Mouse (Mus musculus) urinary bladder, adult 18-20 months (tissue): ENCODE results near the gene Tmem150a.

Experiments
- DNase-seq, 2 experiments: peaks; one replicate each; pipeline ENCODE4 v3.0.0; 2022; ENCODE audit warnings: low spot score in 2 of 2, mixed read lengths in 2 of 2

Gene Tmem150a

GRCm38 (mm10) chr6:72373184-72373583 lies 17.9 kb downstream of the Tmem150a start:
- DNase-seq = no peak

DNA sequence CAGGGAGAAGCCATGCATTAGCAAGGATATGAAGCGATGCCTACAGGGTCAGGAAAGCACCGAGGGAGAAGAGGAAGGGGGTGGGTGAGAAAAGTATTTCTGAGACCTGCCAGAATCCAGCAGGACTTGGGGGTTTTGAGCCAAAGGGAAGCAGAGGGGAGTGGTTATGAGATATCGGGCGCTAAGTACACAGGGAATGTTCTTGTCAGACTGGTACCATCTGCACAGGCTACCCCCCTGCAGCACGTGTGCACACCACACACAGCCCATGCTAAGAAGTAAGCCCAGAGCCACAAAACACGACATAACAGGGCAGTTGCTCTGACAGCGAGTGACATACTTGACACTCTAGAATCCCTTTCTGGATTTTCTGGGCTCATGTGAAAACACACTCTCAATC lies 19.0 kb downstream of the Tmem150a start:
- no peak for DNase-seq

GRCm38 (mm10) chr6:72374820-72375563 lies 19.7 kb downstream of the Tmem150a start:
- DNase-seq = no peak

DNA sequence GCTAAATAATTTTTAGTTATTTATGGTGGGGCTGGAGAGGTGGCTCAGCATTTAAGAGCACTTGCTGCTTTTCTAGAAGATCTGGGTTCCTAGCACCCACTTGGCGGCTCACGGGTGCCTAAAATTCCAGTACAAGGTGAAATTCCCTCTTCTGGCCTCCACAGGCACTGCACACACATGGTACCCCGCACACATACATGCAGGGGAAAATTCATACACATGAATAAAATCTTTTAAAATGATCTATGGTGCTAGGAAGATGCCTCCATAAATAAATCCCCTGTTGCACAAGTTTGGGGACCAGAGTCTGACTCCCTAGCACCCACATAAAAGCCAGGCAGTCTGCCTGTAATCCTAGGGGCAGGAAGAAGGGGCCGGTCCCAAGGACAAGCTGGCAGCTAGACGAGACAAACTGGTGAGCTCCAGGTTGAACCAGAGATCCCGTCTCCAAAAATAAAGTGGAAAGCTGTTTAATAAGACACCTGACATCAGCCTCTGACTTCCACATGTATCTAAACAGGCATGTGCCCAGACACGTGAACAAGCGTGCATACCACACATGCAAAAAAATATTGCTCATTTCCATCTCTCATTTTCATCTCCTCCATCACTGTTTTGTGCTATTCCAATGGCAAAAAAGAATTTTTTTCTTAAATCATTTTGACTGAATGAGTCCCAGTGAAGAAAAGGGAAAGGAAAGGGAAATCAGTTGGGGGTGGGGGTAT lies 23.4 kb downstream of the Tmem150a start:
- no peak for DNase-seq

DNA sequence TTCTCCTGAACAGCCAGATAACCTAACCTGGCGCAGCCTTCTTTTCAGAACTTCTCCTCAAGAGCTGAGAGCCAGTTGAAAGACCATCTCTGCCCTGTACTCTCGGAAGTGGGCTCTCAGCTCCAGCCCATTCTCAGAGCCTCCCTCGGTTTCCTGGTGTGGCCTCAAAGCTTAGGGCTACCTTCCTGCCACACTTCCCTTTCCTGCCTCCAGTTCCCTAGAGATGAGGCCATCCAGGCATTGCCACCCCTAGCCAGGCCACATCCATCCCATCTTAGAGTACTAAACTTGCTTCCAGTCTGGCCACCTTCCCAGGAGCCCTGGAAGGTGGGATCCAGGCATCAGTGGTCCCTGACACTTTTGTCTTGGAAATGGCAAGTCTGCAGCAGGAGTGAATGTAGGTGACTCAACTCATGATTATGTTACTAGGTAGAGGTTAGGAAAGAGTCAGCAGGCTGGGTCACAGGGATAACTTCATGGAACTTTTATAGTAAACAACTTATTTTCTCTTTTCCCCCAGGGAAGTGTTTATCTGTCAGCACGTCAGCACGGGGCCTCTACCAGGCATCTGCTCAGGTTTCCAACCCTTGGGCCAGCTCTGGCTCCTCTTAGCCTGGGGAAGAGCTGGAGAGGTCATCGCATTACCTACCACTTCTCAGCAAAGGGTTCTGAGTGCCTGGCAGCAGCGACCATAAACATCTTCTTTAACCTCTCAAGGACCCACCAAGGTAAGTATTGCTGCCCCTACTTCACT lies 24.3 kb downstream of the Tmem150a start:
- no peak for DNase-seq

DNA sequence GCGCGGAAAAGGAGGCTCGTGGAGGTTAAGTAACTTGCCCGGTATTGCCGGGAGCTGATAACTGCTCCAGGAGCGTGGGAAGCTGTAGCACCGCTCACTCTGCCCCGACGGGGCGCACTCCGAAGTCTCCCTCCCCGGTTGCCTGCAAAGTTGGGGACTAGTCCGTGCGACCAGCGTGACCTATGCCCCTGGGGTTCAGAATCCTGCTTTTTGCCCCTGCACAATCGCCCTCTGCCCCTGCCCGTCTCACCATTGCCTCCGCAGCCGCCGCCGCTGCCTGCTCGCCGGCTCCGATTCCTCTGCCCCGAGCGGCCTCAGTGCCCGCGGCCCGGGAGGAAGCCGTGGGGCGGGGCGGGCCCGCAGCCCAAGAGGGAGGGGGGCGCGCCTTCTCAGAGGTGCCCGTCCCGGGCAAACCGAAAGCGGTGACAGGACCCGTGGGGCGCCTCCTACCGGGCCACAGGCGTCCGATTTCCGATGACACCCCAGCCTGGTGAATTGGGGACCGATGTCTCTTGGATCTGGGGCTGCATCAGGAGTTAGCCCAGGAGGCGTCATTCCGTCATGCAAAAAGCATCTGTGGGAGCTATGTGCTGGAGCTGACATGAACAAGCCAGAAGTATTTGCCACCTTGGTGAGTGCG lies 25.0 kb downstream of the Tmem150a start, which contains the start of gene Vamp5:
Vamp5 (minus strand) TSS at position 338 of the 640 bp plus-strand sequence.
- DNase-seq = peak; percentile 86

GRCm38 (mm10) chr6:72382494-72382893 lies 27.2 kb downstream of the Tmem150a start:
- DNase-seq = no peak

DNA sequence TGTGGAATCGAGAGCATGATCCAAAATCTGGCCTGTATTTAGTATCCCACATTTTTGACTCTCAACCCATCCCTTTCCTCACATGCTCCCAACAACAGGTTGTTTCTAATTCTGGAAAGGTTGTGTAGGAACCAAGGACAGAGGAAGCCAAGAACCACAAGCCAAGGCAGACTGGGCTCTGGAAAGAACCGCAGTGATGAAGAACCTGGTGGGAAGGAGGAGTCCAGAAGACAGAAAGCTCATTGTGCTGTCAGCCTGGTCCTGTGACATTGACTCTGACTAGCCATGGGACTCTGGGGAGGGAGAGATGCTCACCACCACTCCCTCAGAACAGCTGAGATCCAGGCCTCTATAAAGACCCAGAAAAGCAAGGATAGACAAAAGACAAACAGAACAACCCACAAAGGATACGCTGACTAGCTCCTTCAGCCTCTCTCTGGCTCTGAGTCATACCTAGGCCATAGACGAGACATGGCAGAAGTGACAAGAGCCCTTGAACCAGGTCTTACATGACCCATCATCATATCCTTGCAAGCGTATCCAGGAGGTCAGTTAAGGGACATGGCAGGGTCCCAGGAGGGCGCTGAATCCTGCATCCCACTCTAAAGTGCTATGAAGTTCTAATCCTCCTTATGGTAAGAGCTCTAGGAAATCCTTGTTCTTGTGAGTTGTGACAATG lies 28.0 kb downstream of the Tmem150a start:
- no peak for DNase-seq

- DNase-seq = no peak
Observed at GRCm38 (mm10) chr6:72383952-72384351, 28.7 kb downstream of the Tmem150a start.

DNA sequence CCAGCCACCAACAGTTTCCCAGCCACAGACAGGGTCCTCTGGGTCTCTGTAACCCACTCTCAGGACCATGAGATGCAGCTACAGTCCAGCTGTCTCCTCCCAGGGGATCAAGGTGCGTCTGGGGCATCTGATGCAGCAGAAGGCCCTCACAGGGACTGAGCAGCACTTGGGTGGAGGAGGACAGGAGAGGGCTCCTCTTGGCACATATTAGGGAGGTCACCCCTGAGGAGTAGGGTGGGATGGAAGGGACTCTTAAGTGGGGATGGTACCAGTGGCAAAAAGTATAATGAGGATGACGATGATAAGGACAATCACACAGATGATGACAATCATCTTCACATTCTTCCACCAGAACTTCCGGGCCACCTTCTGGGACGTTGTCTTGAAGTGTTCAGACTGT lies 30.0 kb downstream of the Tmem150a start:
- DNase-seq = no peak

DNA sequence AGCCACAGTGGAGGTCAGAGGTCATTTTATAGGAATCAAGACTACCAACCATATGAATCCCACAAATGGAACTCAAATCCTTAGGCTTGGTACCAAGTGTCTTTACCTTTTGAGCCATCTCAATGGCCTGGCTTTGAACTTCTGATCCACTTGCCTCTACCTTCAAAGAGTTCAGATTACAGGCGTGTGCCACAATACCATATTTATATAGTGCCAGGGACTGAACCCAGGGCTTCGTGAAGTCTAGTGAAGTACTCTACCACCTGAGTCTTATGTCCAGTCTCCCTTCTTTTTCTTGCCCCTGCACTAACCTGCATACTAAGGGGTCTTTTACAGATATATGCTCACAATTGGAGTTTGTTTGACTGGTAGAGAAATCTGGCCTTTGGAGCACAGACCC lies 31.3 kb downstream of the Tmem150a start:
- DNase-seq = no peak

- DNase-seq = no peak
Observed at GRCm38 (mm10) chr6:72387816-72388215, 32.6 kb downstream of the Tmem150a start.

DNA sequence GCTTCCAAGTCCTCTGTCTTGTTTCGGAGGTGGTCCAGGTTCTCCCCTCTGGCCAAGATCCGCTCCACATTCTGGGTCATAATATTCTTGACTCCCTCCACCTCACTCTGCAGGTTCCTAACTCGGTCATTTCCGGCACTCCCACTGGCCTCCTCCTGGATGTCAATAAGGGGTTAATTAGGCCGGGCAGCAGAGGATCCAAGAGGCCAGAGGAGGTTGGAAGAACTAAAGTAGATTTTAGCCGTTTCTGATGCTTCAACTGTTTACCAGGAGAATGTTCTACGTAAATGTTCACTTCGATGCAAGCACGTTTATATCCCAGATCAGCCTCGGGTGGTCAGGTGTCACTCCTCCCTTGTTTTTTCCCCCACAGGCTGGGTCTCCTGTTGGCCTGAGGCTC lies 33.0 kb downstream of the Tmem150a start:
- no peak for DNase-seq

GRCm38 (mm10) chr6:72388791-72389329 lies 33.6 kb downstream of the Tmem150a start:
- DNase-seq = no peak

- DNase-seq = no peak
Observed at GRCm38 (mm10) chr6:72389471-72389940, 34.3 kb downstream of the Tmem150a start.

DNA sequence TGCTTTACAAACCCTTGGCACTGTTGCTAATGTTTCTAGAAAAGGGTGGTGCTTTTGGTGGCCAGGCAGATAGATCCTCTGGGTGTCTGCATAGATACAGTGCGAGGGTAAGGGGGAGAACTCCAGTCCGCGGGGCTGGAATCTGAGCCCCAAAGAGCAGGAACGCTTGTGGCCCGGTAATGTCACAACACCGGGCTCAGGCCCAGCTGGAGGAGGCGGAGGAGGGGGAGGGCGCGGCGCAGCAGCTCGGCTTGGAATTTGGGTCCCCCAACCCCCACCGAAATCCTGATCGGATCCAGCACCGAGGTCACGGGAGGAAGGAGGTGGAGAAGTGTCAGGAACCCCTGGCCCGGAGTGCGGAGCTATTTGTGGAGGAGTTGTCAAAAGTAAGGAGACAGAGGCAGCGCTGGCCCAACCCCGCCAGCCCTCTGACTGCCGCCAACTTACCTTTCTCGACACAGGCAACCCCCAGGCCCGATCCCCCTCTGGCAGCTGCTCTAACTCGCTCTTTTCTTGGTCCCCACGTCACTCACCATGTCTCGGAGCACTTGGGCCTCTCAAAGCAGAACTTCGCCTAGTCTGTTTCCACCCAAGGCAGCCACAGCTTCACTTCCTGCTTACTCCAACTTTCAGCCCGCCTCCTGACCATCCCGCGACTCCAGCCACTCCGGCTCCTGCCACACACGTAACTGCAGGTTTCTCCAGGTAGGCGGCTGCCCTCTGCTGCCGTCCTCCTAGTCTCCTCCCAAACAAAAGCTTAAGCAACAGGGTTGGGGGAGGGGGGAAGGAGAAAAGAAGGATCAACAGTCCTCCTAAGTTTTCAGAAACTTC lies 34.9 kb downstream of the Tmem150a start, which contains the start of gene Vamp8:
Vamp8 (minus strand) TSS at position 763 of the 831 bp plus-strand sequence.
- peak; percentile 81 to 82 for DNase-seq

- DNase-seq = peak in 1 of 2 experiments; percentile 37
Observed at GRCm38 (mm10) chr6:72390795-72391521, 35.7 kb downstream of the Tmem150a start.

DNA sequence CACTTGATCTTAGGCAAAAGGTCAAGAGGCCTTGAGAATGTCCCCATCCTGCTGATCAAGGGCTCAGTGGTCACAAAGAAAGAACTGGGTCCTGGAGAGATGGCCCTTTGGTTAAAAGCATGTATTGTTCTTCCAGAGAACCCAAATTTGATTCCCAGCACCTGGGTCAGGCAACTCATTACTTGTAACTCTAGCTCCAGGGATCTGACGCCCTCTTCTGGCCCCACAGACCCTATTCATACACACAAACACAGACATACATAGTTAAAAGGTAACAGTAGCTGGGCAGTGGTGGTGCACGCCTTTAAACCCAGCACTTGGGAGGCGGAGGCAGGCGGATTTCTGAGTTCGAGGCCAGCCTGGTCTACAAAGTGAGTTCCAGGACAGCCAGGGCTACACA lies 37.1 kb downstream of the Tmem150a start:
- no peak for DNase-seq

DNA sequence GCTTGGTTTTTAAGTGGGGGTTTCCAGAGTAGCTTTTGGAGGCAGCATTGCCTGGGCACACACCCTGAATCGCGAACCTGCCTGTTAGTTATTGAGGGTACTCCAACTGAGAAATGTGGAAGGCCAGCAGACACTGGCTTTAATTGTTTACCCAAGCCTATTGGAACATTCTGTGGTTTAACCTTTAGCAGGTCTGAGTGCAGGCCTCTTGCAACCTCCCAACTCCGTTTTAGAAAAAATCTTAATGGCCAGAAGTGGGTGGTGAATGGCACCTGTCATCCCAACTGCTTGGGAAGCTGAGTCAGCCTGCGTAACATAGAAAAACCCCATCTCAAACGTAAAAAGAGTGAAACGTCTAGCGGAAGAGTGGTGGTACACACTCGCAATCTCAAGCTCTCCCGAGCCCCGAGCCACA lies 41.6 kb downstream of the Tmem150a start:
- no peak for DNase-seq
